Mouse (Mus musculus): ENCODE measurements at regions not wholly inside any gene's neighbourhood (a gene's known extent, or its start where the extent isn't known, plus 50 kb on each side); places are given as distances from the start of the nearest gene placed in this dataset.
"Not testable (repeated sequence)": the region's sequence is repeated elsewhere in the genome, so short reads cannot be mapped to it uniquely, and the experiment has no call there.

DNA sequence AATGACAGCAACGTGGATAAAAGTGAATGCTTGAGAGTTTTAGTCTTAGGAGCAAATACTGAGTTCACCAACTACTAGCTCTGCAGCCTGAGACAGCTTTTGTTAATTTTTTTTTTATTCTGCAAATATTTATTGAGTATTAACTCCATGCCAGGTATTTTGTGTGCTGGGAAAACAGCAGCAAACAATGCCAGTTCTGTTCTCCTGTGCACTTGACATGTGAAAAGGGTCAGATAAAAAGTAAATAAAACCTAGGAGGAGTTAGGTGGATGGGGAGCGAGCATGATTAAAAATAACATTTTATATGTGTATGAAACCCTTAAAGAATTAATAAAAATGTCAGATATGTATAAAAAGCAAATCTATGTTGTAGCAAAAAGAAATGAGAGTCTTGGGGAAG, 68.1 kb upstream of the Map3k1 start:
- peaks cover 8% of the 10 kb centered on the region; the same call in 1 of the 2 replicates for H3K27me3 ChIP-seq
- no peak for ATAC-seq (ENCODE audit: low read depth)
- no peak for DNase-seq
- no peak overlapping the region for H3K4me3 ChIP-seq (replicated peaks)
- H3K4me2 ChIP-seq, result no peak overlapping the region
- no peaks in the 10 kb centered on the region for H3K36me3 ChIP-seq
- 65% methylated on average over 2 of the region's 2 CpGs for WGBS (ENCODE audit: insufficient replicate concordance)
- peaks cover 11% of the 10 kb centered on the region for H3K4me1 ChIP-seq (replicated peaks)
- no peaks in the 10 kb centered on the region for H3K9me3 ChIP-seq (replicated peaks)
- no peak overlapping the region for H3K27ac ChIP-seq
- H3K9ac ChIP-seq, result no peak overlapping the region

GRCm38 (mm10) chr13:111883768-111884566, 75.2 kb upstream of the Map3k1 start:
- not testable (repeated sequence) for H3K9me3 ChIP-seq (replicated peaks); H3K36me3 ChIP-seq; DNase-seq; H3K4me2 ChIP-seq; H3K9ac ChIP-seq; H3K27me3 ChIP-seq; H3K4me3 ChIP-seq (replicated peaks); H3K4me1 ChIP-seq (replicated peaks); ATAC-seq (ENCODE audit: low read depth); H3K27ac ChIP-seq
- 59% methylated on average over 17 of the region's 17 CpGs for WGBS (ENCODE audit: insufficient replicate concordance)

GRCm38 (mm10) chr13:111890792-111891191, 82.0 kb upstream of the Map3k1 start:
- Histone ChIP-seq H3K4me2 (no peak overlapping the region), H3K36me3 (no peaks in the 10 kb centered on the region), H3K4me3 (replicated peaks) (no peak overlapping the region), H3K9ac (no peak overlapping the region), H3K9me3 (replicated peaks) (no peaks in the 10 kb centered on the region), H3K27ac (no peak overlapping the region), H3K27me3 (peaks cover 16% of the 10 kb centered on the region; the same call in 1 of the 2 replicates), H3K4me1 (replicated peaks) (peaks cover 29% of the 10 kb centered on the region)
- ATAC-seq (ENCODE audit: low read depth), result no peak
- 54% methylated on average over 3 of the region's 3 CpGs for WGBS (ENCODE audit: insufficient replicate concordance)
- no peak for DNase-seq

- no peak for ATAC-seq (ENCODE audit: low read depth)
- WGBS (ENCODE audit: insufficient replicate concordance), result 73% methylated on average over 8 of the region's 8 CpGs
These were observed 83.3 kb upstream of the Map3k1 start for GRCm38 (mm10) chr13:111892141-111892540.

DNA sequence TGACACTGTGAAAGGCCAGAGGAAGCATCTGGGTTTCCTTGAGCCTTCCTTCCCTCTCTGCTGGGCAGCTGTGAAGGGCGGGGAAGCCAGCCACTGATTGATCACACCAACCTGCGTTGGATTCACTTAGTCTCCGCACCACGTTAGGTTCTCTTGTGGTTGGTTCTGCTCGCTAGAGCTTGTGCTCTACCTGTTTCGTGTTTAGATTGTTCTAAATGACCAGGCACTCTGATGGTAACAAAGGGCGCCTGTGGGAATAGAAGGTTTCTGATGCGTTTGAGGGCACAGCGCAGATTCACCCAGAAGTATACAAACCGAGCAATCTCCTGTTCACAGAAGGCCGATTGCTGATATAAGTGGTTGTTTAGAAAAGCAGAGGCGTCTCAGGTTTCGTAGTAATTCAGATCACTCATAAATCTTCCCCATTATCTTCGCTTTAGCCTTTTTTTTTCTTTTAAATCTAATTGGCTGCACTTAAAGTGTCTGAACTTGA, 84.5 kb upstream of the Map3k1 start:
- Histone ChIP-seq H3K27ac (no peak overlapping the region), H3K9ac (no peak overlapping the region), H3K4me3 (replicated peaks) (no peak overlapping the region), H3K27me3 (peaks cover 16% of the 10 kb centered on the region; the same call in 1 of the 2 replicates), H3K9me3 (replicated peaks) (no peaks in the 10 kb centered on the region), H3K4me1 (replicated peaks) (peaks cover 39% of the 10 kb centered on the region), H3K36me3 (no peaks in the 10 kb centered on the region), H3K4me2 (peak overlapping the region; percentile 23; the same call in 1 of the 2 replicates)
- 14% methylated on average over 14 of the region's 14 CpGs for WGBS (ENCODE audit: insufficient replicate concordance)
- no peak for DNase-seq
- no peak for ATAC-seq (ENCODE audit: low read depth)

More at GRCm38 (mm10) chr13:111892141-111892540, 83.3 kb upstream of the Map3k1 start:
- Histone ChIP-seq H3K4me1 (replicated peaks) (peaks cover 39% of the 10 kb centered on the region), H3K4me3 (replicated peaks) (no peak overlapping the region), H3K36me3 (no peaks in the 10 kb centered on the region), H3K4me2 (no peak overlapping the region), H3K27me3 (peaks cover 16% of the 10 kb centered on the region; the same call in 1 of the 2 replicates), H3K27ac (no peak overlapping the region), H3K9me3 (replicated peaks) (no peaks in the 10 kb centered on the region), H3K9ac (no peak overlapping the region)
- DNase-seq, result no peak

GRCm38 (mm10) chr13:111894804-111895478, 86.1 kb upstream of the Map3k1 start:
- H3K9ac ChIP-seq, result peak overlapping the region; percentile 51
- peaks cover 16% of the 10 kb centered on the region; the same call in 1 of the 2 replicates for H3K27me3 ChIP-seq
- peak; percentile 92 for ATAC-seq (ENCODE audit: low read depth)
- no peaks in the 10 kb centered on the region for H3K36me3 ChIP-seq
- H3K4me1 ChIP-seq (replicated peaks), result peaks cover 39% of the 10 kb centered on the region
- peak overlapping the region; percentile 49 for H3K4me3 ChIP-seq (replicated peaks)
- H3K4me2 ChIP-seq, result peak overlapping the region; percentile 70
- H3K27ac ChIP-seq, result peak overlapping the region; percentile 58
- DNase-seq, result peak; percentile 68
- no peaks in the 10 kb centered on the region for H3K9me3 ChIP-seq (replicated peaks)
- WGBS (ENCODE audit: insufficient replicate concordance), result 28% methylated on average over 15 of the region's 15 CpGs

DNA sequence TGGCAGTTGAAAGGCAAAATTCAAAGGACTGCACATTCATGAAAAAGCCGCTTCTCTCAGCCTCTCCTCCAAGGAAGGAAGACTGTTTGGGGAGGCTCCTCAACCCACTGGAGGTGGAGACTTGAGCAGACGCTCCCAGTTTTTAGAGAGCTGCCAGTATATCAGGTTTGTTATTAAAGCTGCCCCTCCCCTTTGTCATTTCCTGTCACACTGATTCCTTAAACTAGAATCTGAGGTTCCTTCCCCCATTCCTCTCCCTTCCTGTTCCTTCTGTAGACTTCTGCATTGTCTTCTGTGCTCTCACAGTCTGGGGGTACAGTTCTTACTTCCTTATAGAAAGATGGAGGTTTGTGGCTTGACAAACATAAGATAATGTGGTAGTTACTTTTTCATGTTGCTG, 87.5 kb upstream of the Map3k1 start:
- H3K9ac ChIP-seq, result no peak overlapping the region
- WGBS (ENCODE audit: insufficient replicate concordance), result 19% methylated on average over 2 of the region's 2 CpGs
- no peaks in the 10 kb centered on the region for H3K36me3 ChIP-seq
- H3K4me3 ChIP-seq (replicated peaks), result no peak overlapping the region
- DNase-seq (no peak), ATAC-seq (ENCODE audit: low read depth) (no peak)
- H3K4me1 ChIP-seq (replicated peaks), result peaks cover 42% of the 10 kb centered on the region
- H3K9me3 ChIP-seq (replicated peaks), result no peaks in the 10 kb centered on the region
- peaks cover 12% of the 10 kb centered on the region; the same call in 1 of the 2 replicates for H3K27me3 ChIP-seq
- no peak overlapping the region; the same call in 1 of the 2 replicates for H3K27ac ChIP-seq
- no peak overlapping the region for H3K4me2 ChIP-seq

DNA sequence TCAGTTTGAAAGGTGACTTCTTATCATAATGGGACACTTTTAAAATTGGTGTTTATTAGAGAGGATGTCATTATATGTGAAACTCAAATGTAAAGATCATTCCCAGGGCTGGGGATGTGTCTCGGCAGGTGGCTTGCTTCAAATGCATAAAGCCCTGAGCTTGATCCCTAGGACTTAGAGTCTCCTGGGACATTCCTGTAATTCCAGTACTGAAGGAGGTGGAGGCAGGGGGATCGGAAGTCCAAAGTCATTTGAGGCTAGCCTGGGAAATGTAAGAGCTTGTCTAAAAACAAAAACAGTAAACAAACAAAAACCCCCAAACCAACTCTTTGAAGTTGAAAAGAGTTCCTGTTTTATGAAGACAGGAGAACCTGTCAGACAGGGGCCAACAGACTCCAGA, 94.6 kb upstream of the Map3k1 start:
- H3K27ac ChIP-seq, result peak overlapping the region; percentile 98; the same call in 1 of the 2 replicates
- 71% methylated on average over 2 of the region's 2 CpGs for WGBS (ENCODE audit: insufficient replicate concordance)
- DNase-seq, result no peak

GRCm38 (mm10) chr13:111903931-111904330, 95.1 kb upstream of the Map3k1 start:
- Histone ChIP-seq H3K36me3 (no peaks in the 10 kb centered on the region), H3K9ac (no peak overlapping the region), H3K4me3 (replicated peaks) (no peak overlapping the region), H3K4me2 (no peak overlapping the region), H3K4me1 (replicated peaks) (peaks cover 32% of the 10 kb centered on the region), H3K27me3 (no peaks in the 10 kb centered on the region), H3K27ac (peak overlapping the region; percentile 98), H3K9me3 (replicated peaks) (no peaks in the 10 kb centered on the region)
- ATAC-seq (ENCODE audit: low read depth), result no peak
- WGBS (ENCODE audit: insufficient replicate concordance), result 66% methylated on average over 9 of the region's 9 CpGs
- DNase-seq, result no peak

More for the DNA sequence above, 94.6 kb upstream of the Map3k1 start:
- H3K4me1 ChIP-seq (replicated peaks), result peaks cover 32% of the 10 kb centered on the region
- no peak overlapping the region for H3K9ac ChIP-seq
- H3K27me3 ChIP-seq, result no peaks in the 10 kb centered on the region
- no peak overlapping the region for H3K4me2 ChIP-seq
- no peak for ATAC-seq (ENCODE audit: low read depth)
- no peaks in the 10 kb centered on the region for H3K36me3 ChIP-seq
- no peak overlapping the region for H3K4me3 ChIP-seq (replicated peaks)
- no peaks in the 10 kb centered on the region for H3K9me3 ChIP-seq (replicated peaks)

GRCm38 (mm10) chr13:111904616-111905212, 95.9 kb upstream of the Map3k1 start:
- no peaks in the 10 kb centered on the region for H3K27me3 ChIP-seq
- H3K4me1 ChIP-seq (replicated peaks), result peaks cover 35% of the 10 kb centered on the region
- ATAC-seq (ENCODE audit: low read depth), result peak; percentile 24
- H3K27ac ChIP-seq, result peak overlapping the region; percentile 98
- DNase-seq, result no peak
- peak overlapping the region; percentile 70 for H3K9ac ChIP-seq
- H3K36me3 ChIP-seq, result no peaks in the 10 kb centered on the region
- 46% methylated on average over 17 of the region's 17 CpGs for WGBS (ENCODE audit: insufficient replicate concordance)
- H3K4me2 ChIP-seq, result peak overlapping the region; percentile 56
- no peak overlapping the region for H3K4me3 ChIP-seq (replicated peaks)
- no peaks in the 10 kb centered on the region for H3K9me3 ChIP-seq (replicated peaks)

DNA sequence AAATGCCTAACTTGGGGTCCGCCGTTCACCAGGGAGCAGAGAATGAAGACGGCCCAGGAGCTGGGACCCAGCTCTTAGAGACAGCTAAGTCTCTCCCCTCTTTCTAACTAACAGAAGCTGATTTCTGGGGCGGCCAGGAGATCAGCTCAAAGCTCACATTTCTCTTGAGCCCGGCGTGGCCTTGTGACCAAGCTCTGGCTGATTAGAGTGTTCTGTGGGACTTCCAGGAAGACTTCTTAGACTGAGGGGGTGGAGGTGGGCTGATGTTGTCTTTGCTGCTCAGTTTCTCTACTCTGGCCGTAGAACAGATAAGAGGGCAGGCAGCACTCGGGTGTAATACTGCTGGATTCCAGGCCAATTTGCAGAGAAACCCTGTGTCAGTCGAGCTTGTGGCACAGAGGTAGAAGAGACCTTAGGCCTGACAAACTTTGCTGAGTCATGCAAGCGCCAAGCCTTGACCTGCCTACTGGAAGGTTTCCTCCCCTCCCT, 96.5 kb upstream of the Map3k1 start:
- ATAC-seq (ENCODE audit: low read depth), result peak; percentile 96
- 11% methylated on average over 10 of the region's 10 CpGs for WGBS (ENCODE audit: insufficient replicate concordance)
- no peaks in the 10 kb centered on the region for H3K36me3 ChIP-seq

More for the DNA sequence above, 96.5 kb upstream of the Map3k1 start:
- Histone ChIP-seq H3K27me3 (no peaks in the 10 kb centered on the region), H3K4me3 (replicated peaks) (no peak overlapping the region), H3K27ac (peak overlapping the region; percentile 98), H3K9me3 (replicated peaks) (no peaks in the 10 kb centered on the region), H3K9ac (peak overlapping the region; percentile 70), H3K4me2 (peak overlapping the region; percentile 56), H3K4me1 (replicated peaks) (peaks cover 35% of the 10 kb centered on the region)
- DNase-seq, result peak; percentile 76

Measured in liver, embryonic 13.5 days (tissue).